Mouse (Mus musculus) neutrophil, adult 65 days (primary cell): Measurements from ENCODE around the gene Gm3542. TPM values are rescaled to one million over a fixed set of nuclear protein-coding genes. Genes with fewer than 3 reads are reported as not detected.

Experiments used
- total RNA-seq: library from RNA; stranded (reverse); gene quantifications from 2 replicates; pipeline ENCODE4 v1.2.4, GENCODE M21; 2023

Gm3542 gene
- total RNA-seq, result not detected in 2 replicates

GRCm38 (mm10) chr14:5334828-5335227 lies at the start of gene Gm3542:
Gene Gm3542 (minus strand): TSS chr14:5334928.

Other genes with a start within 250 kb of the Gm3542 start
- not detected in 2 replicates for gene Gm8279, start 203.4 kb downstream of the Gm3542 start, total RNA-seq
- gene Gm3317, start 170.4 kb downstream of the Gm3542 start, total RNA-seq, result not detected in 2 replicates
- not detected in 2 replicates for gene Gm8271, start 149.1 kb downstream of the Gm3542 start, total RNA-seq
- not detected in 2 replicates for gene Gm3526, start 74.3 kb downstream of the Gm3542 start, total RNA-seq
- gene Gm3500, start 54.1 kb upstream of the Gm3542 start, total RNA-seq, result not detected in 2 replicates
- not detected in 2 replicates for gene Gm3194, start 120.5 kb upstream of the Gm3542 start, total RNA-seq
- not detected in 2 replicates for gene Gm8246, start 142.9 kb upstream of the Gm3542 start, total RNA-seq
- not detected in 2 replicates for gene Gm3187, start 149.3 kb upstream of the Gm3542 start, total RNA-seq
- gene Gm3488, start 166.7 kb upstream of the Gm3542 start, total RNA-seq, result not detected in 2 replicates
- gene Gm3532, start 203.6 kb upstream of the Gm3542 start, total RNA-seq, result not detected in 2 replicates